Mouse (Mus musculus) gastrocnemius, postnatal 10 days (tissue): Measurements from ENCODE around the gene Tkt. TPM values are rescaled to one million over a fixed set of nuclear protein-coding genes. Genes with fewer than 3 reads are reported as not detected.
"Not testable (repeated sequence)": the region's sequence is repeated elsewhere in the genome, so short reads cannot be mapped to it uniquely, and the experiment has no call there.

ENCODE experiments used
- DNase-seq: peaks from one replicate; pipeline ENCODE4 v3.0.0; 2021; ENCODE audit warnings: mixed read lengths
- total RNA-seq, 2 experiments: library from RNA; stranded (reverse); gene quantifications; 2 replicates each; pipeline ENCODE4 v1.2.3; 2021

Tkt gene
- total RNA-seq, 2 experiments from 2014 or later: 30.1 to 37.1 TPM

GRCm38 (mm10) chr14:30553185-30553584 lies 5.0 kb downstream of the Tkt start:
- DNase-seq: no peak

DNA sequence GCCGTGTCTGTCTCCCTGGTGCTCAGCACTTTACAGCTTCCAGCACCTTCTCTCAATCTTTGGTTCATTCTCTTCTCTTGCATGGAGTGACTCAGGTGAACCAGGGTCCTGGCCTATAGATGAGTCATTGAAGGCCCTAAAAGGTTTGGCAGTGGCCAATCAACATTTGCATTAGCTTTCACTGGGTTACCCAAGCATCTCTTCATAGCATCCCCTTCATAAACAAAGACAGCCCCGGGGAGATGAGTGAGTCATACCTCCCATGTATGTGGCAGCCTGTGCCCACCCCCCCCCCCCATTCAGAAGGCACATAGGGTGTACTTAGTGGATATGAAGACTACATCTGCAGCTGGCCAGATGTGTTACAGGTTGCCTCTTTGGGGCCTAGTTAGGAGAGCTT lies 8.5 kb downstream of the Tkt start:
- no peak for DNase-seq

- DNase-seq: no peak
Measured at GRCm38 (mm10) chr14:30557730-30558129, 9.6 kb downstream of the Tkt start.

GRCm38 (mm10) chr14:30559321-30559850 lies 11.2 kb downstream of the Tkt start:
- peak; percentile 67 for DNase-seq

- no peak for DNase-seq
Measured at GRCm38 (mm10) chr14:30560803-30561389, 12.7 kb downstream of the Tkt start.

- DNase-seq: peak; percentile 37
Measured at GRCm38 (mm10) chr14:30561470-30562187, 13.5 kb downstream of the Tkt start.

- DNase-seq: no peak
Measured at GRCm38 (mm10) chr14:30562343-30562742, 14.2 kb downstream of the Tkt start.

- peak; percentile 44 for DNase-seq
Measured at GRCm38 (mm10) chr14:30564451-30564850, 16.3 kb downstream of the Tkt start.

- no peak for DNase-seq
Measured at GRCm38 (mm10) chr14:30566317-30566716, 18.2 kb downstream of the Tkt start.

DNA sequence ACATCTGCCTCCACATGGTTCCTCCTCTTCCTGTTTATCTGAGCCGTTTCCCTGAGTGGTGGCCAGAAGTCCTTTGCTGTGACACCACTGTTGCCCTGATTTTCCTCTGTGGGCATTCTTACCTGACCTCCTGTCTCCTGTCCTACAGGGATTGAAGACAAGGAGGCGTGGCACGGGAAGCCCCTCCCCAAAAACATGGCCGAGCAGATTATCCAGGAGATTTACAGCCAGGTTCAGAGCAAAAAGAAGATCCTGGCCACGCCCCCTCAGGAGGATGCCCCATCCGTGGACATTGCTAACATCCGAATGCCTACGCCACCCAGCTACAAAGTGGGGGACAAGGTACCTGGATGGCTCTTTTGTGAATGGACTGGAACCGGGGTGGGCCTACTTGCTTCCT lies 19.9 kb downstream of the Tkt start:
- DNase-seq: no peak

- no peak for DNase-seq
Measured at GRCm38 (mm10) chr14:30570303-30570702, 22.1 kb downstream of the Tkt start.

- no peak for DNase-seq
Measured at GRCm38 (mm10) chr14:30572253-30572652, 24.1 kb downstream of the Tkt start.

- no peak for DNase-seq
Measured at GRCm38 (mm10) chr14:30573235-30573634, 25.1 kb downstream of the Tkt start.

DNA sequence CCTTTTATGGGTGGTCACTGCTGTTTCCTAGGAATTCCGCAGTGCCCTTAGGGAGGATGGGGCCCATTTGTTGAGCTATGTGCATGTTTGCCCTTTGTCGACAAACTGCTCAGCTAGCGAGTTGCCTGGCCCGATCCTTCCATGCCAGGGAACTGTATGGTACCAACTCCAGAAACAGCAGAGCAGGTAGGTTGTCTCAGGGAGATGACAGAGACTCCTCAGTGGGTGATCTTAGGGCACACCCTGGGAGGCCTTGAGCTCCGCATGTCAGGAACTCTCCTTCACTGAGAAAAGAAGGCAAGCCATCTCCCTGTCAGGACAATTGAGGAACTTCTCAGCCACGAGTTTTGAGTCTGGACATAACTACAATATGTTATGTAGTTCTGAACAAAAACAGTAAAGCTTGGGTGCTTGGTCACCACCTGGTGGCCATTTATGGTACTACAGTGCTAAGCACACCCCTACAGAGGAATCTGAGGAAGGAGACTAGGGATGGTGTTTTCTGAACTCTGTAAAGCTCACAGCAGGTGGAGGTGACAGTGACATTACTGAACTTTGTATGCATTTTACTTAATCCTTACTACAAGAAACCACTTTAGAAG lies 25.9 kb downstream of the Tkt start:
- peak; percentile 78 for DNase-seq

DNA sequence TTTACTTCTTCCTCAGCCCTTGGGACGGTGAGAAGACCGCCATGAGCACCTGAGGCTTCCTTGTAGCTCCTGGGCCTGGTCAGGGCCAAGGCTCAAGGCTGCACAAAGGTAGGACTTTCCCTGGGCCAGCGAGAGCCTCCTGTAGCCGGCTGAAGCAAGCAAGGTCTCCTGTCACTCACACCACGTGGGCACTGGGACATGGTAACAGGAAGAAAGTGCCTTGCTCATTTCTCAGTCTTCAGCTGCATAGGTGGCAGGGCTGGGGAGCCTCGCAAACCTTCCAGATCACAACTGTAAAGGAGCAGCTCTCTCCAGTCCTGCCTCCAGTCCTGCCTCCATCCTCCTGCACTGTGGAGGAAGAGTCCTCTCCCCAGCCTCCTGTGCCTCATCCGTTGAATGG lies 27.6 kb downstream of the Tkt start:
- DNase-seq: no peak

- DNase-seq: no peak
Measured at GRCm38 (mm10) chr14:30576260-30576659, 28.1 kb downstream of the Tkt start.

- DNase-seq: not testable (repeated sequence)
Measured at GRCm38 (mm10) chr14:30577303-30578062, 29.3 kb downstream of the Tkt start.

- DNase-seq: no peak
Measured at GRCm38 (mm10) chr14:30579180-30579579, 31.0 kb downstream of the Tkt start.

DNA sequence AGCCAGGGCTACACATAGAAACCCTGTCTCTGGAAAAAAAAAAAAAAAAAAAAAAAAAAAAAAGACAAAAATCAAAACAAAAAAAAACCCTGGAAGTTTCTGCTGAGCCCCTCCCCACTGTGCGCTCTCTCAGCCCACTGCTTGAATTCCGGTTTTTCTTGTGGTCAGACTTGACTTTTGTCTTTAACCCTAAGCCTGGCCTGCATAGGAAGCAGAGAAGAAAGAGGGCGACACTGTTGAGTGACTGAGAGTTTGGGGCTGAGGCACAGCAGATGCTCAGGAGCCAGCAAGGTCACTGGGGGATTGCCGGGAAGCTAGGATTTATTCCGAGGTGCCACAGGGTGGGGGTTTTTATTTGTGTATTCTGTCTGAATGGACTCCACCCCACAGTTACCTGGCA lies 31.7 kb downstream of the Tkt start:
- no peak for DNase-seq

GRCm38 (mm10) chr14:30581238-30581637 lies 33.1 kb downstream of the Tkt start:
- no peak for DNase-seq

GRCm38 (mm10) chr14:30584077-30584476 lies 35.9 kb downstream of the Tkt start:
- DNase-seq: no peak

DNA sequence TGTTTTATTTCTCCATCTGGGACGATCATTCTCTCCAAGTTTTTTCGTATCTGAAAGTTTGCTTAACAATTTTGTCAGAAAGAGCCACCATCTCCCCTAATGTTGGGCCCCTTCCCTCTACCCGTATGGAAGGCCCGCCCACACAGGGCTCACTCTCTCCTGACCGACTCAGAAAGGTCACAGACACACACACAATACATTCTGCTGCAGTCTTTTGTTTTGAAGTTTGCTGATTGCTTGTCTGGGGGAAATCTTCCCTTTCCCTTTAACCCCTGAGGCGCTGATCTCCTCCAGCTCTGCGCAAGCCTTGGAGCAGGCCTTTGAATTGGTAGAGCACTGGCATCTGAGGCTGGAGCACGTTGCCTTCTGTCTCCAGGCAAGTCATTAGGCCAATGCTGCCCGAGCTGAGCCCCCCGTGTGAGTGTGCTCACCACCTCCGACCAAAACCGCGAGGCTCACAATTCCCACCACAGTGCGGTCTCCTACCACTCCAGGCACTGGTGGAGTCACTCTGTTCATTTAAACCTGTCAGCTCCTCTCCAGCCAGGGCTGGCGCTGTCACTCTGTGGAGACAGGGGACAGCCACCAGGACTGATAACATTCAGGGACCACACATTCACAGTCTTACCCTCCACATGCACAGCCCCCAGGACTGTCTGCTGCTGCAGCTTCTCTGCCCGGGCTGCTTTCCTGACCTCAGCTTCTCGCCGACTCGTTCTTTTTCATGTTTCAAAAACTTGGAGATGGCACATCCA lies 36.5 kb downstream of the Tkt start:
- no peak for DNase-seq
